Mouse (Mus musculus): ENCODE measurements around the gene Snx9. TPM values are rescaled to one million over a fixed set of nuclear protein-coding genes. Genes with fewer than 3 reads are reported as not detected.

Gene Snx9
- total RNA-seq, 2 experiments from 2014 or later: 31.0 to 32.9 TPM

GRCm38 (mm10) chr17:5968562-5968961 is 127.4 kb downstream of the Snx9 start:
- DNase-seq: no peak

- DNase-seq: no peak
These were observed 128.1 kb downstream of the Snx9 start for GRCm38 (mm10) chr17:5969246-5969645.

- no peak for DNase-seq
These were observed 129.2 kb downstream of the Snx9 start for GRCm38 (mm10) chr17:5970298-5970821.

- DNase-seq: no peak
These were observed 132.4 kb downstream of the Snx9 start for GRCm38 (mm10) chr17:5973536-5973935.

GRCm38 (mm10) chr17:5975099-5975977 is 134.2 kb downstream of the Snx9 start:
- peak; percentile 76 to 81 for DNase-seq

GRCm38 (mm10) chr17:5976221-5977055 is 135.3 kb downstream of the Snx9 start:
- peak; percentile 74 to 81 for DNase-seq

- DNase-seq: peak; percentile 61 to 88
These were observed 136.2 kb downstream of the Snx9 start for GRCm38 (mm10) chr17:5977056-5977920.

- DNase-seq: peak; percentile 69 to 71
These were observed 136.9 kb downstream of the Snx9 start for GRCm38 (mm10) chr17:5977921-5978504.

- peak in 1 of 2 experiments; percentile 55 for DNase-seq
These were observed 137.5 kb downstream of the Snx9 start for GRCm38 (mm10) chr17:5978505-5979077.

- DNase-seq: peak in 1 of 2 experiments; percentile 26
These were observed 139.7 kb downstream of the Snx9 start for GRCm38 (mm10) chr17:5980860-5981259.

Other genes starting within 250 kb of the Snx9 start
- 10 to 100 TPM; 45.2 to 58.1 TPM for gene Synj2, start 100.0 kb downstream of the Snx9 start, total RNA-seq (2021)
- 1 to 10 TPM; 6.4 to 7.5 TPM for gene Serac1, start 238.4 kb downstream of the Snx9 start, total RNA-seq (2021)
- gene Gtf2h5, start 238.5 kb downstream of the Snx9 start, total RNA-seq (2021): 10 to 100 TPM; 60.4 to 66.8 TPM